Mouse (Mus musculus): Measurements from ENCODE around the gene Mfng. TPM values are rescaled to one million over a fixed set of nuclear protein-coding genes. Genes with fewer than 3 reads are reported as not detected.

Gene Mfng
- total and polyA plus RNA-seq, 3 experiments, result 35.2 to 63.7 (median 52.5) TPM

DNA sequence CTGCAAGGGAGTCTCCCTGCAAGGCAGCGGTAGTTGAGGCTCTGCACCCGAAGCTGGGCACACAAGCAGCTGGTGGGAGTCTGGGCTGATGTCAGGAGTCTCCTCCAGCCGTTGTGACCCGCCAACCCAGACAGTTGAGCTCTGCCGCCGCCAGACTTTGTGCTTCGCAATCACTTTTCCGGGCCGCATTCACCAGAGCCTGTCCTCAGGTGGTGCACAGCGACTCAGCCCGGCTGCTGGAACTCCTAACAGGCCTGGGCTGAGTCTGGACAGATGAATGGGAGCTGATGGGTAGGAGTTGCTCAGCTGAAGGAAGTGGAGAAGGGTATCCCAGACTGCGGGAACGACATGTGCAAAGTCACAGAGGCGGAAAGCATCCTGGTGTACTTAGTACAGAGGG, 53.9 kb downstream of the Mfng start:
- Histone ChIP-seq H3K27ac (ENCODE audit: insufficient read depth, low read depth) (no peak overlapping the region), H3K4me2 (ENCODE audit: insufficient read depth, low read depth, poor library complexity, severe bottlenecking) (no peak overlapping the region), H3K4me1 (ENCODE audit: control insufficient read depth in 1 of 2, insufficient read depth in 2 of 2) (peaks cover 0 to 3% of the 10 kb centered on the region in 2 experiments; a peak in 1 of 4 replicates), H3K27me3 (replicated peaks) (peaks cover 92% of the 10 kb centered on the region), H3K79me2 (replicated peaks; ENCODE audit: control insufficient read depth, extremely low read depth, insufficient read depth, poor library complexity, severe bottlenecking) (no peaks in the 10 kb centered on the region), H3K4me3 (replicated peaks in 1 of 3; ENCODE audit: low read depth in 2 of 3, low read length in 2 of 3, poor library complexity in 1 of 3) (no peak overlapping the region), H3K9me3 (replicated peaks; ENCODE audit: low read length) (no peaks in the 10 kb centered on the region), H3K36me3 (replicated peaks in 1 of 2; ENCODE audit: control insufficient read depth in 1 of 2, insufficient read depth in 1 of 2, low read length in 1 of 2) (no peaks in the 10 kb centered on the region), H3K9ac (ENCODE audit: insufficient read depth, low read depth) (no peak overlapping the region)
- dilution Hi-C loops (cut with MboI; ENCODE audit: extremely low pct_ligation_motif_present, extremely low pct_unique_long_range_greater_than_20kb, low sequenced_read_pairs) (no loop called here), in situ Hi-C loops (cut with MboI; ENCODE audit: low pct_ligation_motif_present, low pct_unique_long_range_greater_than_20kb, low sequenced_read_pairs) (no loop called here)
- no peak for DNase-seq (ENCODE audit: extremely low read depth)
- no peak for TF ChIP-seq NRF1 (IDR thresholded peaks at IDR 0.05; ENCODE audit: low read depth, low read length)
- TF ChIP-seq E2F4 (IDR thresholded peaks at IDR 0.05; ENCODE audit: insufficient replicate concordance, low read depth, low read length), result no peak
- no peak for TF ChIP-seq SIN3A (IDR thresholded peaks at IDR 0.05; ENCODE audit: low read length)
- TF ChIP-seq POLR2AphosphoS2 (IDR thresholded peaks at IDR 0.05; ENCODE audit: low read depth, low read length), result no peak
- no peak for TF ChIP-seq CTCF (conservative IDR thresholded peaks at IDR 0.05 in 1 of 2, IDR thresholded peaks at IDR 0.05 in 1 of 2; ENCODE audit: low read depth in 2 of 2, low read length in 2 of 2)
- TF ChIP-seq PAX5 (IDR thresholded peaks at IDR 0.05; ENCODE audit: low read length), result no peak
- no peak for TF ChIP-seq SMC3 (IDR thresholded peaks at IDR 0.05; ENCODE audit: low read depth, low read length)
- TF ChIP-seq HCFC1 (IDR thresholded peaks at IDR 0.05; ENCODE audit: low read depth, low read length), result no peak
- no peak for TF ChIP-seq ETS1 (conservative IDR thresholded peaks at IDR 0.05; ENCODE audit: low read depth, low read length)
- TF ChIP-seq JUN (IDR thresholded peaks at IDR 0.05; ENCODE audit: insufficient read depth, low read depth, low read length), result no peak
- no peak for TF ChIP-seq EP300 (IDR thresholded peaks at IDR 0.05; ENCODE audit: low read length)
- no peak for TF ChIP-seq MAX (IDR thresholded peaks at IDR 0.05; ENCODE audit: low read length)
- no peak for TF ChIP-seq MEF2A (IDR thresholded peaks at IDR 0.05; ENCODE audit: borderline replicate concordance, low read depth, low read length)
- no peak for TF ChIP-seq MYC (IDR thresholded peaks at IDR 0.05; ENCODE audit: low read depth, low read length)

DNA sequence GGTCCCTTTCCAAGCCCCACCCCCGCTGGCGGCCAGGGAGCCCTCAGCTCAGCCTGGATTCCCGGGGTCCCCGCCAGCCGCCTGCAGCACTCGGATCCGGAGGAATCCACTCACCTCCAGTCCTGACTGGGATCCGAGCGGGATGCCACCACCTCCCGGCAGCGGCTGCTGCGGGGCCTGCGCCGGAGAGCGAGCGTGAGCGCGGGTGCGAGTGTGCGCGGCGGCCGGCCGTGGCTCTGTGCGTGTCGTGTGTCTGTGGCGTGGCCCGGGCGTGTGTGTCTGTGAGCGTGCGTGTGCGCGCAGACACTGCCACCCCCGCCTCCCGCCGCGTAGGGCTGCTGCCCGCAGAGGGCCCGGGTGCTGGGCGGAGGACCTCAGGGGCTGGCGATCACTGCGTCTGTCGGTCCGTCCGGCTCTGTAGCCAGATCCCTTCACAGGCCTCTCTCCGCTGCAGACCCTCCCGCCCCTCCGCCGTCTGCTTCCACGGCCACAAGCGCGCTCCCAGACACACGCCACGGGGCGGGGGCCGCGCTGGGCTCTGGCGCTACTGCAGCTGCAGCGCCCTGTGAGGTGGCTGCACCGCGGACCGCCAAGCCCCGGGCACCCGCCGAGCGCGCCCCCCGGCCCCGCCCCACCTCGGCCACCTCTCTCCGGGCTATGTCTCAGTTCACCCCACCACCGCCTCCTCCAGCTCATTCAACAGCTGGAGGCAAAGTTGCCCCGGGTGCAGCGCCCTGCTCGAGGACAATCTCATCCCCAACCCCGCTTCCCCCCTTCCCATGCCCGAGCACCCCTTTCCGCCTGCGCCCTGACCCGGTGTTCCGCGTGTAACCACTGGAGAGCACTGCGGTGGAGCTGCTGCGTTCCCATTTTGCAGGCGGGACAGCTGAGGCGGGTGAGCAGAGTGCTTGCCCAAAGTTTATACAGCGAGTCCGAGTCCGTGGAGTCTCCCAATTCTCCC, 54.7 kb downstream of the Mfng start, which contains the start of gene Elfn2:
Elfn2 (minus strand) TSS at position 482 of the 961 bp plus-strand sequence.
- Histone ChIP-seq H3K9ac (ENCODE audit: insufficient read depth, low read depth) (no peak within 1 kb of the TSS), H3K27me3 (replicated peaks) (peaks cover 92% of the 10 kb centered on the region), H3K36me3 (replicated peaks in 1 of 2; ENCODE audit: control insufficient read depth in 1 of 2, insufficient read depth in 1 of 2, low read length in 1 of 2) (no peaks in the 10 kb centered on the region), H3K9me3 (replicated peaks; ENCODE audit: low read length) (no peaks in the 10 kb centered on the region), H3K4me2 (ENCODE audit: insufficient read depth, low read depth, poor library complexity, severe bottlenecking) (no peak within 1 kb of the TSS), H3K4me3 (replicated peaks in 1 of 3; ENCODE audit: low read depth in 2 of 3, low read length in 2 of 3, poor library complexity in 1 of 3) (no peak within 1 kb of the TSS), H3K27ac (ENCODE audit: insufficient read depth, low read depth) (no peak within 1 kb of the TSS), H3K79me2 (replicated peaks; ENCODE audit: control insufficient read depth, extremely low read depth, insufficient read depth, poor library complexity, severe bottlenecking) (no peaks in the 10 kb centered on the region), H3K4me1 (ENCODE audit: control insufficient read depth in 1 of 2, insufficient read depth in 2 of 2) (peaks cover 0 to 3% of the 10 kb centered on the region in 2 experiments; a peak in 1 of 4 replicates)
- in situ Hi-C loops (cut with MboI; ENCODE audit: low pct_ligation_motif_present, low pct_unique_long_range_greater_than_20kb, low sequenced_read_pairs), result no loop called here
- no peak for DNase-seq (ENCODE audit: extremely low read depth)
- no peak for TF ChIP-seq UBTF (IDR thresholded peaks at IDR 0.05; ENCODE audit: low read depth, low read length)
- TF ChIP-seq USF2 (conservative IDR thresholded peaks at IDR 0.05; ENCODE audit: low read depth, low read length), result no peak
- no peak for TF ChIP-seq MAX (IDR thresholded peaks at IDR 0.05; ENCODE audit: low read length)
- TF ChIP-seq POLR2AphosphoS2 (IDR thresholded peaks at IDR 0.05; ENCODE audit: low read depth, low read length), result no peak
- no peak for TF ChIP-seq GABPA (IDR thresholded peaks at IDR 0.05; ENCODE audit: insufficient replicate concordance, low read depth, low read length)
- TF ChIP-seq CHD1 (IDR thresholded peaks at IDR 0.05; ENCODE audit: low read depth, low read length), result no peak
- no peak for TF ChIP-seq POLR2A (IDR thresholded peaks at IDR 0.05; ENCODE audit: low read depth, low read length)
- TF ChIP-seq EP300 (IDR thresholded peaks at IDR 0.05; ENCODE audit: low read length), result no peak
- dilution Hi-C loops (cut with MboI; ENCODE audit: extremely low pct_ligation_motif_present, extremely low pct_unique_long_range_greater_than_20kb, low sequenced_read_pairs), result no loop called here

All from CH12.LX (cell line).